Mouse (Mus musculus) limb, embryonic 14.5 days (tissue): ENCODE measurements around the gene Ogg1. TPM values are rescaled to one million over a fixed set of nuclear protein-coding genes. Genes with fewer than 3 reads are reported as not detected.
"Not testable (repeated sequence)": the region's sequence is repeated elsewhere in the genome, so short reads cannot be mapped to it uniquely, and the experiment has no call there.

Source experiments
- ATAC-seq: fragments of 200-750 bp; cut with Nextera tagmentation; 2 replicates; pipeline ENCODE4 v1.8.0; 2017; ENCODE audit warnings: low read depth, moderate number of reproducible peaks, moderate TSS enrichment; ENCODE audit not compliant: low FRiP score
- DNase-seq: peaks from one replicate; pipeline ENCODE4 v3.0.0-alpha.2; 2015; ENCODE audit warnings: low spot score
- H3K27ac ChIP-seq: fragments of 300-500 bp; sonication (generic); replicated peaks from 2 replicates; pipeline ENCODE4 v1.5.1; 2014; ENCODE audit warnings: low read depth, mild to moderate bottlenecking, low read length, moderate library complexity, mixed read lengths
- H3K27me3 ChIP-seq: fragments of 300-500 bp; sonication (generic); 2 replicates; pipeline ENCODE4 v1.6.1; 2014; ENCODE audit warnings: low read length, mixed read lengths; ENCODE audit not compliant: control insufficient read depth, insufficient read depth
- H3K36me3 ChIP-seq: fragments of 300-500 bp; sonication (generic); 2 replicates; pipeline ENCODE4 v1.6.1; 2014; ENCODE audit warnings: mild to moderate bottlenecking, low read length, moderate library complexity, mixed read lengths; ENCODE audit not compliant: control insufficient read depth, insufficient read depth
- H3K4me1 ChIP-seq: fragments of 300-500 bp; sonication (generic); 2 replicates; pipeline ENCODE4 v1.6.1; 2014; ENCODE audit warnings: antibody characterized with exemption, low read length, mixed read lengths; ENCODE audit not compliant: control insufficient read depth, insufficient read depth
- H3K4me2 ChIP-seq: fragments of 300-500 bp; sonication (generic); replicated peaks from 2 replicates; pipeline ENCODE4 v1.6.1; 2014; ENCODE audit warnings: low read depth, mild to moderate bottlenecking, low read length, moderate library complexity; ENCODE audit not compliant: severe bottlenecking
- H3K4me3 ChIP-seq: fragments of 300-500 bp; sonication (generic); replicated peaks from 2 replicates; pipeline ENCODE4 v1.5.1; 2014; ENCODE audit warnings: low read length
- H3K9ac ChIP-seq: fragments of 300-500 bp; sonication (generic); 2 replicates; pipeline ENCODE4 v1.6.1; 2014; ENCODE audit warnings: mild to moderate bottlenecking, low read depth, low read length, moderate library complexity; ENCODE audit not compliant: severe bottlenecking
- H3K9me3 ChIP-seq: fragments of 300-500 bp; sonication (generic); 2 replicates; pipeline ENCODE4 v1.6.1; 2016; ENCODE audit warnings: low read length; ENCODE audit not compliant: control insufficient read depth
- POLR2A ChIP-seq: fragments of 200-500 bp; IDR thresholded peaks from 2 replicates; pipeline ENCODE4 v1.8.0; 2012; ENCODE audit warnings: inconsistent platforms, mild to moderate bottlenecking, moderate library complexity, borderline replicate concordance; ENCODE audit not compliant: insufficient read depth, insufficient read length; ENCODE audit errors: extremely low read depth
- WGBS: fragments of 180-500 bp; shearing (Covaris S2); extraction: QIAGEN DNeasy Blood & Tissue Kit; methylation state at CpG from one replicate; pipeline ENCODE4 v1.1.7; 2014; 5-methylcytosine and 5-hydroxymethylcytosine counted together
- polyA plus RNA-seq, 2 experiments: library from polyadenylated mRNA; depleted of rRNA in 1 of 2; stranded (reverse) in 1 of 2; unstranded in 1 of 2; fragments of >200 nt; fragmentation: Nextera tagmentation in 1 of 2; extraction: Ambion mirVana in 1 of 2; gene quantifications; 2 replicates each; pipeline versions ENCODE4 v1.2.1 to v1.2.3; 2012 to 2014

The Ogg1 gene
- polyA plus RNA-seq, 2 experiments: 11.1 to 22.6 TPM

GRCm38 (mm10) chr6:113330547-113330946 is 3.8 kb downstream of the Ogg1 start:
- no peak for TF ChIP-seq POLR2A
- H3K27me3 ChIP-seq: no peaks in the 10 kb centered on the region
- H3K4me1 ChIP-seq: peaks cover 9% of the 10 kb centered on the region; the same call in 1 of the 2 replicates
- H3K4me2 ChIP-seq: no peak overlapping the region
- H3K4me3 ChIP-seq: no peak overlapping the region
- no peak for ATAC-seq
- H3K27ac ChIP-seq: no peak overlapping the region
- H3K9ac ChIP-seq: no peak overlapping the region
- no peaks in the 10 kb centered on the region for H3K9me3 ChIP-seq
- peaks cover 40% of the 10 kb centered on the region for H3K36me3 ChIP-seq
- no peak for DNase-seq
- 46% methylated on average over 2 of the region's 2 CpGs for WGBS

DNA sequence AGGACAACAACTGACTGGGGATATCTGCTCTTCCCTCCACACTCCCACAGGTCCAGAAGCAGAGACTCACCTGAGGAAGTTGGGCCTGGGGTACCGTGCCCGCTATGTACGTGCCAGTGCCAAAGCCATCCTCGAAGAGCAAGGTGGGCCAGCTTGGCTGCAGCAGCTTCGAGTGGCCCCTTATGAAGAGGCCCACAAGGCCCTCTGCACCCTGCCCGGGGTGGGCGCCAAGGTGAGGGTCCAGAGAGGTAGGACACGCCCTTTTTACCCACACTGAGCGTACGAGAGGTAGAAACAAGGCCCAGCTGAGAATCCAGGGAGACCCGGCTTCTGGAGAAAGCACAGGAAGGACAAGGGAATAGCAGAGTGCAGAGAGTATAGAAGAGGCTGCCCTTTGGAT is 4.9 kb downstream of the Ogg1 start:
- Histone ChIP-seq H3K9ac (no peak overlapping the region), H3K4me2 (no peak overlapping the region), H3K27me3 (no peaks in the 10 kb centered on the region), H3K9me3 (no peaks in the 10 kb centered on the region), H3K36me3 (peaks cover 50% of the 10 kb centered on the region), H3K4me3 (no peak overlapping the region), H3K4me1 (peaks cover 3% of the 10 kb centered on the region; the same call in 1 of the 2 replicates), H3K27ac (no peak overlapping the region)
- no peak for DNase-seq
- no peak for ATAC-seq
- no peak for TF ChIP-seq POLR2A
- 91% methylated on average over 11 of the region's 11 CpGs for WGBS

- peaks cover 59% of the 10 kb centered on the region for H3K36me3 ChIP-seq
- not testable (repeated sequence) for H3K9ac ChIP-seq, H3K4me3 ChIP-seq, ATAC-seq, H3K27ac ChIP-seq, H3K4me2 ChIP-seq, H3K9me3 ChIP-seq, H3K27me3 ChIP-seq, DNase-seq, H3K4me1 ChIP-seq
- WGBS: 70% methylated on average over 6 of the region's 6 CpGs
These were observed 6.0 kb downstream of the Ogg1 start for GRCm38 (mm10) chr6:113332734-113333133.

GRCm38 (mm10) chr6:113333137-113333950 is 6.6 kb downstream of the Ogg1 start:
- Histone ChIP-seq H3K4me1 (peaks cover 3% of the 10 kb centered on the region; the same call in 1 of the 2 replicates), H3K4me3 (no peak overlapping the region), H3K27ac (no peak overlapping the region), H3K4me2 (no peak overlapping the region), H3K36me3 (peaks cover 65% of the 10 kb centered on the region), H3K27me3 (no peaks in the 10 kb centered on the region), H3K9ac (no peak overlapping the region), H3K9me3 (no peaks in the 10 kb centered on the region)
- DNase-seq (peak; percentile 67), ATAC-seq (peak; percentile 35; the same call in 1 of the 2 replicates)
- no peak for TF ChIP-seq POLR2A
- WGBS: 79% methylated on average over 14 of the region's 14 CpGs

- no peak overlapping the region for H3K27ac ChIP-seq
- no peak overlapping the region for H3K9ac ChIP-seq
- H3K36me3 ChIP-seq: peaks cover 72% of the 10 kb centered on the region
- no peak for TF ChIP-seq POLR2A
- H3K4me3 ChIP-seq: no peak overlapping the region
- DNase-seq (no peak), ATAC-seq (no peak)
- peaks cover 3% of the 10 kb centered on the region; the same call in 1 of the 2 replicates for H3K4me1 ChIP-seq
- no peaks in the 10 kb centered on the region for H3K27me3 ChIP-seq
- no peaks in the 10 kb centered on the region for H3K9me3 ChIP-seq
- no peak overlapping the region for H3K4me2 ChIP-seq
- 79% methylated on average over 6 of the region's 6 CpGs for WGBS
These were observed 7.4 kb downstream of the Ogg1 start for GRCm38 (mm10) chr6:113334216-113334615.
